Mouse (Mus musculus): ENCODE results near the gene Lhfp.

DNA sequence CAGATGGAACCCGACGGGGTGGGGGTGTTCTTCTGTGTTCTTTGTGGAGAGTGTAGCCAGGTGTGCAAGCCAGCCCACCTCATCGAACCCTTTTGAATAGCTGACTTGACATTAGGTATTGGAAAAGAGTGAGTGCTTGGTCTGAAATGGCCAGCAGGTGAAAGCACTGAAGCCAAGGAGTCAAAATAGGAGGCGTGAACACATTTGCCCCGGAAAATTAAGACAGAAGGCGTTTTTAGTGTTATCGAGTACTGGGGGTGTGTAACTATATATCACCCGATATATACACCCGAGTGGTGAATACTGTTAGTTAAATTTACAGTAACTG lies 876 bp downstream of the Lhfp start:
- TF ChIP-seq CTCF (conservative IDR thresholded peaks at IDR 0.05; ENCODE audit: low read length) (no peak), POU5F1 (IDR thresholded peaks at IDR 0.05; ENCODE audit: borderline replicate concordance, low read length) (no peak)

Measured in E14TG2a.4 (cell line).